Mouse (Mus musculus): ENCODE measurements at regions not wholly inside any gene's neighbourhood (a gene's known extent, or its start where the extent isn't known, plus 50 kb on each side); places are given as distances from the start of the nearest gene placed in this dataset.

DNA sequence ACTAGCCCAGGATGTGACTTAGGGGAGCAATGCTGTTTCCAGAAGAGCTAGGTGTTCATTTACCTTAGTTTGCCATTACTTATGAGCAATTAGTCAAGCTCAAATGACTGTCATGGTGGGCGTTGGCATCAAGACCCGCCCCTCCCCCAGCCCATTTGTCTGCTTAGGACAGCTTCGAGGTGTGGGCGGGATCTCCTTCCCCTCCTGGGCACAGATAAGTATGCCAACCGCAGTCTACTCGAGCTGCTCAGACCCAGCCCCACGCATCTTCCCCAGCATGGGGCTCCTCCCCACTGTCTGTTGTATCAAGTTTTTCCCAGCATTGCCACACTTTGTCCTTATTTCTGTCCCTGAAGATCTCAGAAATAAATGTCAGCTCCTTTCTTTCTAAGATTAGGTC, 179.6 kb downstream of the Sp3 start:
- Histone ChIP-seq H3K9me3 (no peaks in the 10 kb centered on the region), H3K4me2 (no peak overlapping the region), H3K27ac (no peak overlapping the region), H3K27me3 (no peaks in the 10 kb centered on the region), H3K4me1 (no peaks in the 10 kb centered on the region), H3K4me3 (no peak overlapping the region), H3K36me3 (no peaks in the 10 kb centered on the region), H3K9ac (no peak overlapping the region)
- no peak for ATAC-seq (ENCODE audit: insufficient number of reproducible peaks, low FRiP score, low TSS enrichment, low read depth)
- 60% methylated on average over 7 of the region's 7 CpGs for WGBS

DNA sequence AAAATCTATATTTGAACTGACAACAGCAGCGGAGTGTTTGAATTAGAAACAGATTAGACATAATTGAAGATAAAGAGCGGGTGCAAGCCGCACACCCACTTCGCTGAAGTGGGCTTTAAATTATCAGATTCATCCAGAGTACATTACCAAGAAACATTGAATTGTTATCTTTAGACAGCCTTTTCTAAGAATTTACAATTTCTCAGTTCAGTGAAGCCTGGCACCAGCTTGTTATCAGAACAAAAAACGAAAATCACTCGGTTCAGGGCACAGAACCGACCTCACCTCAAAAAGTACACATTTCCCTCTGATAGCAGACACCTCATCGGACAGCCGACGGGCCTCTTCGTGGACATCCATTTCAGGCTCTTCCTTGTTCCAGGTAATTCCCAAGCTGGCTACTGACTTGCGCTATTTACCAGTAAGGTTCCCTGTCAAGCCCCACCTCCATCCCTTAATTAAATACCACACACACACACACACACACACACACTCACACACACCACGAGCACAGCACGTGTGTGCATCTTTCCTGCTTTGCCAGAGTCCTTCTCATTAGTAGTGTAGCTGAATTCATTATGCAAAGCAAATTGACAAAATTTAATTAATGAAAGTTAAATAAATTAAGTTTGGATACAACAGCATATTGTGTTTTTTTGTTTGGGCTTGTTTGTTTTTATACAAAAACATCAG, 166.8 kb downstream of the Sp3 start:
- H3K4me3 ChIP-seq = no peak overlapping the region
- H3K9me3 ChIP-seq = no peaks in the 10 kb centered on the region
- no peaks in the 10 kb centered on the region for H3K36me3 ChIP-seq
- no peak overlapping the region for H3K4me2 ChIP-seq
- no peaks in the 10 kb centered on the region for H3K27me3 ChIP-seq
- no peak overlapping the region for H3K27ac ChIP-seq
- peaks cover 8% of the 10 kb centered on the region for H3K4me1 ChIP-seq
- ATAC-seq (ENCODE audit: insufficient number of reproducible peaks, low FRiP score, low TSS enrichment, low read depth) = no peak
- WGBS = 71% methylated on average over 14 of the region's 14 CpGs
- no peak overlapping the region for H3K9ac ChIP-seq

DNA sequence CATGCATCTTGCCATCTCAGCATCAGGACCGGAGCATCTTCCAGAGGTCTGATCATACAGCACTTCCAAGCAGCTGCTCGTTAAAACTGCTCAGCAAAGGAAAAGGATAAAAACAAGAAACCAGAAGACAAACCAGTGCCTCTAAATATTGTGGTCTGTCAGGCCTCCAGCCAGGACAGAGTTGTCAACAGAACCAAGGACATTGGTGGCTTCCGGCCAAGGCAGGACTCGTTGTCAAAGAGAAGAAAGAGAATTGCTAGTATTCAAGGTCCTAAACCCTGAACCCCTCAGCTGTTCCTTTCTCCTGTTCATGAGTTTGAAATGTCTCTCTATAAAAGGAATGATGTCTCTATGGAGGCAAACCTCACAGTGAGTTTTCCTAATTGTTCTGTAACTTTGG, 155.0 kb downstream of the Sp3 start:
- WGBS = 77% methylated on average over 4 of the region's 4 CpGs
- H3K27me3 ChIP-seq = no peaks in the 10 kb centered on the region
- no peaks in the 10 kb centered on the region for H3K9me3 ChIP-seq
- H3K4me3 ChIP-seq = no peak overlapping the region
- ATAC-seq (ENCODE audit: insufficient number of reproducible peaks, low FRiP score, low TSS enrichment, low read depth) = no peak
- H3K4me1 ChIP-seq = no peaks in the 10 kb centered on the region
- no peak overlapping the region for H3K27ac ChIP-seq
- H3K4me2 ChIP-seq = no peak overlapping the region
- H3K36me3 ChIP-seq = no peaks in the 10 kb centered on the region
- H3K9ac ChIP-seq = no peak overlapping the region

DNA sequence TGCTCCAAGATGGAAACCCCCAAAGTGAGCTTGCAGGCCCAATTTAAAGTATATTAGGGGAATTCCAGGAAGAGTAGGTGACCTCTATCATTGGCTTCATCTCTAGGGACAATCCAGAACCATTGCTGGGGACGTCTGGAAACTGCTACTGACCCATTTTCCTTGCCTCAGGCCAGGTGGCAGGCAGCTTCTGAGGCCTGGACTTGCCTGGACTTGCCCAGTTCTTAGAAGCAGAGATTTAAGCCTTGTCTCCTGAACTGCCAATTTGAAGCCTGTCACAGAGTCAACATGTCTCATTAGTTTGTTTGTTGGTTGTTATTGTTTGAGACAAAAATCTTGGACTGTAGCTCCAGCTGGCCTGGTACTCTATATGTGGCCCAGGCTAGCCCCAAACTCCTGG, 151.1 kb downstream of the Sp3 start:
- Histone ChIP-seq H3K4me2 (no peak overlapping the region), H3K27me3 (no peaks in the 10 kb centered on the region), H3K36me3 (no peaks in the 10 kb centered on the region), H3K4me3 (no peak overlapping the region), H3K9me3 (no peaks in the 10 kb centered on the region), H3K27ac (no peak overlapping the region), H3K4me1 (no peaks in the 10 kb centered on the region), H3K9ac (no peak overlapping the region)
- no peak for ATAC-seq (ENCODE audit: insufficient number of reproducible peaks, low FRiP score, low TSS enrichment, low read depth)
- 11% methylated on average over 1 of the region's 1 CpGs for WGBS

DNA sequence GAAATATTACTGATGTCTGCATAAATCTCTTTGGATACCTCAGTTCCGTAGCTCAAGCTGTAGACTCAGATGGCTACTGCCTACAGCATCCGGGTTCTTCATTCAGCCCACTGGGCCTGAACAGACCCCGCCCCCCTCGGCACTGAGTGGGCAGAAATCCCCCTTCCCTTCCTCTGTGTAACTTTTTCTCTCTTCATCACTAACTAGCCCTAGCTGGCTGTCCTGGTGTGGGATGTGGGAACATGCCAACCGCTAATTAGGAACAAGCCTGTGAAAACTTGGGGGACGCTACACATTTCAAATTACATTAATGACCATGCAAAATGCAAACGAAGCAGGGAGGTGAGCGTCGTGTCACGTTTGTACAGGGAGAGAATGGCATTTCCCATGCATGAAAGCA, 147.5 kb downstream of the Sp3 start:
- Histone ChIP-seq H3K9me3 (no peaks in the 10 kb centered on the region), H3K4me3 (no peak overlapping the region), H3K4me1 (no peaks in the 10 kb centered on the region), H3K4me2 (no peak overlapping the region), H3K36me3 (no peaks in the 10 kb centered on the region), H3K27ac (no peak overlapping the region), H3K9ac (no peak overlapping the region), H3K27me3 (no peaks in the 10 kb centered on the region)
- no peak for ATAC-seq (ENCODE audit: insufficient number of reproducible peaks, low FRiP score, low TSS enrichment, low read depth)
- 84% methylated on average over 10 of the region's 10 CpGs for WGBS

DNA sequence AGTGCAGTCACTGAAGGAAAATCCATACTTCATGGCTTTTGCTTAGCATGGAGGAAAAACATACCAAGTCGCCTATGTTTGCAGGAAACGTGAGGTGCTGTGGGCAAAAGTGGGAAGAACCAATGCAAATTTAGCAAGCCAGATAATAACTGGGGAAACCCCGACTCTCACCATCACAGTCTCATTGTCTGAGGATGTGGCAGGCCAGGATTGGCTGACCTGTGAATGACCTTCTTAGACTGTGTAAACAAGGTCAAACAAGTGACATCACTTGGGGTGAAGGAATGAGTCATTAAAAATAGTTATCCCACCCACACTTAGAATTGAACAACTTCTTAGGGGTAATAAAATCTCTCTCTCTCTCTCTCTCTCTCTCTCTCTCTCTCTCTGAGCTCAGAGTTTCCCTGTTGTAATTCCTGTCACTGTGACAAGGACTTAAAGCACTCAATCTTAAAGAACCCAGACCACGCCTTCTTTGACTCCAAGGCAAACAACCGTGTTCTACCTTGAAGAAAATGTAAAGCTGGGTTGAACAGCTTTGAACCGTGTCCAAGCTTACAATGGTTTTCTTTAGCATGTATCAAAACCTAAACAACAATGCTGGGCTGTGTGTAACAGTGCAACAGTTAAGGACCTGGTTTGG, 142.0 kb downstream of the Sp3 start:
- no peak overlapping the region for H3K4me2 ChIP-seq
- no peaks in the 10 kb centered on the region for H3K36me3 ChIP-seq
- H3K4me1 ChIP-seq = peaks cover 12% of the 10 kb centered on the region
- WGBS = 50% methylated on average over 6 of the region's 6 CpGs
- no peaks in the 10 kb centered on the region for H3K27me3 ChIP-seq
- no peak overlapping the region for H3K9ac ChIP-seq
- H3K9me3 ChIP-seq = 0 out of 2 replicates have a peak, but pooled peaks cover 4% of the 10 kb centered on the region
- no peak overlapping the region for H3K4me3 ChIP-seq
- no peak for ATAC-seq (ENCODE audit: insufficient number of reproducible peaks, low FRiP score, low TSS enrichment, low read depth)
- no peak overlapping the region for H3K27ac ChIP-seq

DNA sequence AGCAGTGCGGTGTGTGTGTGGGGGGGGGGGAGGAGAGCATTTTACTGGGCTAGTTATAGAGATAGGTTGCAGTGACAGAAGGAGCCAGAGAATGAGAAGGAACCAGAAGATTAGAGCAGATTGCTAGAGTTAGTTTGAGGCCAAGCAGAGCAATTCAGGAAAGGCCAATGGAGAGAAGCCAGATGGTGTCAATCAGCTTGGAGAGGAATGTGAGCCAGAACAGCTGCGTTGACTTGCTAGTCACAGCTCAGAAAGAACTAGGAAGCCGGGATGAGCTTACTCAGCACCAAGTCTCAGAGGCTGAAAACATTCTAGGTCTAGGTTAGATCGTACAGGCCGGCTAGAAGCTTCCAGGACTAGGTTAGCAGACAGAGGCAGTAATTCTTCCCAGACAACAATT, 140.6 kb downstream of the Sp3 start:
- ATAC-seq (ENCODE audit: insufficient number of reproducible peaks, low FRiP score, low TSS enrichment, low read depth) = no peak
- Histone ChIP-seq H3K4me1 (peaks cover 12% of the 10 kb centered on the region), H3K4me3 (no peak overlapping the region), H3K27ac (no peak overlapping the region), H3K27me3 (no peaks in the 10 kb centered on the region), H3K4me2 (no peak overlapping the region), H3K9me3 (0 out of 2 replicates have a peak, but pooled peaks cover 4% of the 10 kb centered on the region), H3K9ac (no peak overlapping the region), H3K36me3 (no peaks in the 10 kb centered on the region)
- WGBS = 71% methylated on average over 5 of the region's 5 CpGs

DNA sequence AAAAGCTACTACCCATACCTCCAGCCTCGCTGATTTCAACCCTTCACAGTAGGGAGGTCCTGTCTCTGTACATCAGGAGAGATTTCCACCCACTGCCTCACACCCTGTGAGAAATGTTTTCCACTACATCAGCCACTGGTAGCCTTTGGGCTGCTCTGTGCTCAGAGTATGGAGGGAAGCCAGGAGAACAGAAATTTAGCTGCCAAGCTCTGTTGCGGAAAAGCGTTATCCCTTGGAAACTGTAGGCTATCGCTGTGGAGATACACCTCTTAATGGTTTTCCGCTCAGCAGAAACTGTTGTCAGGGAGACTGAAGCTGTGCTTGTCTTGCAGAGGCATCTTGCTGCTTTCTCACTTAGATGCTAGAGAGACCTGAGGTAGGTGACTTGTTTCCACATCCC, 138.9 kb downstream of the Sp3 start:
- Histone ChIP-seq H3K9ac (no peak overlapping the region), H3K27ac (peak overlapping the region; percentile 75), H3K4me2 (no peak overlapping the region), H3K27me3 (no peaks in the 10 kb centered on the region), H3K4me3 (no peak overlapping the region), H3K36me3 (no peaks in the 10 kb centered on the region), H3K4me1 (peaks cover 12% of the 10 kb centered on the region), H3K9me3 (0 out of 2 replicates have a peak, but pooled peaks cover 4% of the 10 kb centered on the region)
- 47% methylated on average over 5 of the region's 5 CpGs for WGBS
- peak; percentile 83; the same call in 1 of the 2 replicates for ATAC-seq (ENCODE audit: insufficient number of reproducible peaks, low FRiP score, low TSS enrichment, low read depth)

DNA sequence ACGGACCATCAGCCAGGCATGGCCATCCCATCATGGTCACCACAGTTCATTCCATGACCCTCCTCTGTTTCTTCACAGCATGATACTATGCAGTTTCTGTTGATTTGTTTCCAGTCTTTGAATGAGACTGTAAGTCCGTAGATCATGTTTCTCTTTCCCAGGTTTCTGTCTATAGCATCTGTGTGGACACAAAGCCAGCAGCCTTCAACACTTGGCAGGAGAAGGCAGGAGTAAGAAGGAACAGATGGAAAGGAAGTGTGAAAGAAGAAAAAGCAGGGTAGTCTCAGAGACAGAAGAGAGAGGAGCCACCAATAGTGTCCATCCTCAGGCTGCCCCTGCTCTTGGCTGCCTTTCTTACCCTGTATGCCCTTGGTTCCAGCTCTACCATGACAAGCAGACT, 136.6 kb downstream of the Sp3 start:
- Histone ChIP-seq H3K27me3 (no peaks in the 10 kb centered on the region), H3K36me3 (no peaks in the 10 kb centered on the region), H3K4me1 (peaks cover 7% of the 10 kb centered on the region), H3K9ac (no peak overlapping the region), H3K4me2 (no peak overlapping the region), H3K9me3 (0 out of 2 replicates have a peak, but pooled peaks cover 4% of the 10 kb centered on the region), H3K4me3 (no peak overlapping the region), H3K27ac (no peak overlapping the region)
- 65% methylated on average over 2 of the region's 2 CpGs for WGBS
- no peak for ATAC-seq (ENCODE audit: insufficient number of reproducible peaks, low FRiP score, low TSS enrichment, low read depth)

DNA sequence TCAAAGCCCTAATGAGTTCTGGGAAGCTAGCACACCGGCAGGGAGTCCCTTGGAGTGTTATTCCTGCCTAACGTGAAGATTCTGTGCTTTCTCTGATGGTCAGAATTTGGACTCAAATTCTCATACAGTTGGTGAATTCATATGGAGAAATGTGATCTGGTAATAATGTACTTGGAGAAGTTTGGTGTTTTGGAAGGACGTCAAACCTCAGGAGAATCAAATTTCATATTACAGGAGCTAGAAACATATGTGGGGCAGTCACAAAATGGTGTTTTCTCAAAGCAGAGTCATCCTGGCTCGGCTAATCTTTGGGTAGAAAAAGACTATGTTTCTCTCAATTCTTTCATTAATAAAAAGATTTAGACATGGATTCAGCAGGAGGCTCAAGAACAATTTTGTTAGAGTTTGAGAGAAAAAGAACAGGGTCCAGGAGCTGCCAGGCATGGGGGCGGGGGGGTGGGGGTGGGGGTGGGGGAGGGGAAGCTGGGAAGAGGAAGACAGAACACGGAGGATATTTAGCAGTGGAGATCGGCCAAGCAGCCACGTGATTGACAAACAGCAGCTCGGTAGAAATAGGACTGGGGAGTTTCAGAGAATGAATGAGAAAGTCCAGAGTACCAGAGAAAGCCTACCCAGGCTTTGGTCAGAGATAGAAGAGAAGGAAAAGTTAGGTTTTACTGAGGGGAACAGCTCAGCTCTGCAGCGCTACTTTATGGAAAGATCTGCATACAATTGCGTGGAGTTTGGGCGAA, 130.6 kb downstream of the Sp3 start:
- no peak overlapping the region for H3K9ac ChIP-seq
- peaks cover 10% of the 10 kb centered on the region for H3K4me1 ChIP-seq
- H3K4me3 ChIP-seq = no peak overlapping the region
- H3K27ac ChIP-seq = 0 out of 2 replicates have a peak overlapping the region, but pooled peaks have one; percentile 22
- no peaks in the 10 kb centered on the region for H3K9me3 ChIP-seq
- H3K36me3 ChIP-seq = no peaks in the 10 kb centered on the region
- H3K4me2 ChIP-seq = no peak overlapping the region; the same call in 1 of the 2 replicates
- WGBS = 36% methylated on average over 12 of the region's 12 CpGs
- no peaks in the 10 kb centered on the region for H3K27me3 ChIP-seq
- ATAC-seq (ENCODE audit: insufficient number of reproducible peaks, low FRiP score, low TSS enrichment, low read depth) = no peak

DNA sequence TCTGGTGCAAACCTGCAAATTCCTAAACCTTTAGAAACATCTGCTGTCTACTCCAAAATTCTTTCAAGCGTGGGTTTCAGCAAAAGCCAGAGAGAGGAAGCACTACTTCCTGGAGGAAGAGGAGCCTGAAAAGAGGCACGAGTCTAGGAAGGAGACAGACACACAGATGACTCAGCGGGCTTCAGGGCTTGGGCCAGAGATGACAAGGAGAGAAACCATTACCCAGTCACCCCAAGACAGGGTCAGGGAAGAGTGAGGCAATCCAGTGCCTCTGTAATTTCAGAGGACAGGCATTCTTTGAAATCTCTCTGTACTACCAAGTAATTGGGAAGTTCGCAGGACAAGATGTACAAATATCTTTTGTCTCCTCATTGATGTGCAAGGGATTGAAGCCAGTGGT, 127.7 kb downstream of the Sp3 start:
- no peak for ATAC-seq (ENCODE audit: insufficient number of reproducible peaks, low FRiP score, low TSS enrichment, low read depth)
- WGBS = 69% methylated on average over 4 of the region's 4 CpGs
- H3K4me3 ChIP-seq = no peak overlapping the region

More for the DNA sequence above, 127.7 kb downstream of the Sp3 start:
- H3K27me3 ChIP-seq = no peaks in the 10 kb centered on the region
- H3K4me1 ChIP-seq = peaks cover 24% of the 10 kb centered on the region
- H3K9ac ChIP-seq = no peak overlapping the region
- no peaks in the 10 kb centered on the region for H3K9me3 ChIP-seq
- no peak overlapping the region for H3K27ac ChIP-seq
- H3K36me3 ChIP-seq = no peaks in the 10 kb centered on the region
- no peak overlapping the region for H3K4me2 ChIP-seq
